Mouse (Mus musculus): ENCODE measurements around the gene Poc1a. TPM values are rescaled to one million over a fixed set of nuclear protein-coding genes. Genes with fewer than 3 reads are reported as not detected.

The Poc1a gene
- polyA plus RNA-seq, 1 experiment from 2014 or later: 31.1 TPM

- WGBS (ENCODE audit: insufficient replicate concordance): 39% methylated on average over 4 of the region's 4 CpGs
- Histone ChIP-seq H3K36me3 (ENCODE audit: control insufficient read depth, insufficient read depth, low read length) (no peaks in the 10 kb centered on the region), H3K27ac (ENCODE audit: low read depth, low read length) (no peak overlapping the region), H3K4me3 (ENCODE audit: low read depth, low read length) (no peak overlapping the region), H3K4me2 (no peak overlapping the region), H3K4me1 (ENCODE audit: control insufficient read depth, insufficient read depth, low read length) (peaks cover 6% of the 10 kb centered on the region), H3K9ac (ENCODE audit: low read depth, low read length) (no peak overlapping the region), H3K9me3 (replicated peaks; ENCODE audit: control insufficient read depth, low read length) (no peaks in the 10 kb centered on the region), H3K27me3 (ENCODE audit: control insufficient read depth, insufficient read depth, low read length) (no peaks in the 10 kb centered on the region)
- 0 out of 2 replicates have a peak, but pooled peaks have one; percentile 13 for ATAC-seq (replicated peaks; ENCODE audit: insufficient number of reproducible peaks, low FRiP score, low TSS enrichment)
These were observed 12.4 kb upstream of the Poc1a start for GRCm38 (mm10) chr9:106268421-106268820.

GRCm38 (mm10) chr9:106269076-106269788, 11.6 kb upstream of the Poc1a start:
- 61% methylated on average over 9 of the region's 9 CpGs for WGBS (ENCODE audit: insufficient replicate concordance)

GRCm38 (mm10) chr9:106269879-106270278, 11.0 kb upstream of the Poc1a start:
- Histone ChIP-seq H3K9ac (ENCODE audit: low read depth, low read length) (no peak overlapping the region), H3K27ac (ENCODE audit: low read depth, low read length) (no peak overlapping the region), H3K4me1 (ENCODE audit: control insufficient read depth, insufficient read depth, low read length) (peaks cover 6% of the 10 kb centered on the region), H3K9me3 (replicated peaks; ENCODE audit: control insufficient read depth, low read length) (no peaks in the 10 kb centered on the region), H3K4me3 (ENCODE audit: low read depth, low read length) (no peak overlapping the region), H3K4me2 (no peak overlapping the region), H3K36me3 (ENCODE audit: control insufficient read depth, insufficient read depth, low read length) (no peaks in the 10 kb centered on the region), H3K27me3 (ENCODE audit: control insufficient read depth, insufficient read depth, low read length) (no peaks in the 10 kb centered on the region)
- WGBS (ENCODE audit: insufficient replicate concordance): 52% methylated on average over 2 of the region's 2 CpGs
- no peak for ATAC-seq (replicated peaks; ENCODE audit: insufficient number of reproducible peaks, low FRiP score, low TSS enrichment)

More at GRCm38 (mm10) chr9:106269076-106269788, 11.6 kb upstream of the Poc1a start:
- peaks cover 6% of the 10 kb centered on the region for H3K4me1 ChIP-seq (ENCODE audit: control insufficient read depth, insufficient read depth, low read length)
- H3K9me3 ChIP-seq (replicated peaks; ENCODE audit: control insufficient read depth, low read length): no peaks in the 10 kb centered on the region
- no peaks in the 10 kb centered on the region for H3K36me3 ChIP-seq (ENCODE audit: control insufficient read depth, insufficient read depth, low read length)
- H3K4me2 ChIP-seq: no peak overlapping the region
- no peaks in the 10 kb centered on the region for H3K27me3 ChIP-seq (ENCODE audit: control insufficient read depth, insufficient read depth, low read length)
- H3K4me3 ChIP-seq (ENCODE audit: low read depth, low read length): no peak overlapping the region
- no peak overlapping the region for H3K27ac ChIP-seq (ENCODE audit: low read depth, low read length)
- ATAC-seq (replicated peaks; ENCODE audit: insufficient number of reproducible peaks, low FRiP score, low TSS enrichment): no peak
- H3K9ac ChIP-seq (ENCODE audit: low read depth, low read length): no peak overlapping the region

- Histone ChIP-seq H3K9ac (ENCODE audit: low read depth, low read length) (no peak overlapping the region), H3K9me3 (replicated peaks; ENCODE audit: control insufficient read depth, low read length) (no peaks in the 10 kb centered on the region), H3K36me3 (ENCODE audit: control insufficient read depth, insufficient read depth, low read length) (no peaks in the 10 kb centered on the region), H3K27me3 (ENCODE audit: control insufficient read depth, insufficient read depth, low read length) (no peaks in the 10 kb centered on the region), H3K27ac (ENCODE audit: low read depth, low read length) (no peak overlapping the region), H3K4me1 (ENCODE audit: control insufficient read depth, insufficient read depth, low read length) (peaks cover 6% of the 10 kb centered on the region), H3K4me3 (ENCODE audit: low read depth, low read length) (no peak overlapping the region), H3K4me2 (no peak overlapping the region)
- ATAC-seq (replicated peaks; ENCODE audit: insufficient number of reproducible peaks, low FRiP score, low TSS enrichment): no peak
- WGBS (ENCODE audit: insufficient replicate concordance): 68% methylated on average over 4 of the region's 4 CpGs
These were observed 10.2 kb upstream of the Poc1a start for GRCm38 (mm10) chr9:106270656-106271055.

- peaks cover 6% of the 10 kb centered on the region for H3K4me1 ChIP-seq (ENCODE audit: control insufficient read depth, insufficient read depth, low read length)
These were observed 8.6 kb upstream of the Poc1a start for GRCm38 (mm10) chr9:106272288-106272687.

GRCm38 (mm10) chr9:106273276-106273675, 7.6 kb upstream of the Poc1a start:
- Histone ChIP-seq H3K4me3 (ENCODE audit: low read depth, low read length) (no peak overlapping the region), H3K36me3 (ENCODE audit: control insufficient read depth, insufficient read depth, low read length) (no peaks in the 10 kb centered on the region), H3K4me1 (ENCODE audit: control insufficient read depth, insufficient read depth, low read length) (peaks cover 6% of the 10 kb centered on the region), H3K27me3 (ENCODE audit: control insufficient read depth, insufficient read depth, low read length) (no peaks in the 10 kb centered on the region), H3K9me3 (replicated peaks; ENCODE audit: control insufficient read depth, low read length) (no peaks in the 10 kb centered on the region), H3K4me2 (no peak overlapping the region), H3K9ac (ENCODE audit: low read depth, low read length) (no peak overlapping the region), H3K27ac (ENCODE audit: low read depth, low read length) (no peak overlapping the region)
- ATAC-seq (replicated peaks; ENCODE audit: insufficient number of reproducible peaks, low FRiP score, low TSS enrichment): no peak
- WGBS (ENCODE audit: insufficient replicate concordance): 87% methylated on average over 12 of the region's 12 CpGs

More at GRCm38 (mm10) chr9:106272288-106272687, 8.6 kb upstream of the Poc1a start:
- Histone ChIP-seq H3K4me2 (no peak overlapping the region), H3K9ac (ENCODE audit: low read depth, low read length) (no peak overlapping the region), H3K36me3 (ENCODE audit: control insufficient read depth, insufficient read depth, low read length) (no peaks in the 10 kb centered on the region), H3K27me3 (ENCODE audit: control insufficient read depth, insufficient read depth, low read length) (no peaks in the 10 kb centered on the region), H3K27ac (ENCODE audit: low read depth, low read length) (no peak overlapping the region), H3K4me3 (ENCODE audit: low read depth, low read length) (no peak overlapping the region), H3K9me3 (replicated peaks; ENCODE audit: control insufficient read depth, low read length) (no peaks in the 10 kb centered on the region)
- WGBS (ENCODE audit: insufficient replicate concordance): 82% methylated on average over 1 of the region's 1 CpGs
- ATAC-seq (replicated peaks; ENCODE audit: insufficient number of reproducible peaks, low FRiP score, low TSS enrichment): no peak

GRCm38 (mm10) chr9:106273791-106274190, 7.1 kb upstream of the Poc1a start:
- no peaks in the 10 kb centered on the region for H3K9me3 ChIP-seq (replicated peaks; ENCODE audit: control insufficient read depth, low read length)
- no peak overlapping the region for H3K4me3 ChIP-seq (ENCODE audit: low read depth, low read length)
- no peaks in the 10 kb centered on the region for H3K36me3 ChIP-seq (ENCODE audit: control insufficient read depth, insufficient read depth, low read length)
- no peak overlapping the region for H3K27ac ChIP-seq (ENCODE audit: low read depth, low read length)
- peaks cover 2% of the 10 kb centered on the region for H3K4me1 ChIP-seq (ENCODE audit: control insufficient read depth, insufficient read depth, low read length)
- no peak overlapping the region for H3K4me2 ChIP-seq
- WGBS (ENCODE audit: insufficient replicate concordance): 57% methylated on average over 4 of the region's 4 CpGs
- H3K27me3 ChIP-seq (ENCODE audit: control insufficient read depth, insufficient read depth, low read length): no peaks in the 10 kb centered on the region
- ATAC-seq (replicated peaks; ENCODE audit: insufficient number of reproducible peaks, low FRiP score, low TSS enrichment): no peak
- H3K9ac ChIP-seq (ENCODE audit: low read depth, low read length): no peak overlapping the region

GRCm38 (mm10) chr9:106274652-106275180, 6.1 kb upstream of the Poc1a start:
- WGBS (ENCODE audit: insufficient replicate concordance): 75% methylated on average over 8 of the region's 8 CpGs
- H3K4me3 ChIP-seq (ENCODE audit: low read depth, low read length): no peak overlapping the region
- H3K9ac ChIP-seq (ENCODE audit: low read depth, low read length): no peak overlapping the region
- no peak for ATAC-seq (replicated peaks; ENCODE audit: insufficient number of reproducible peaks, low FRiP score, low TSS enrichment)
- no peaks in the 10 kb centered on the region for H3K36me3 ChIP-seq (ENCODE audit: control insufficient read depth, insufficient read depth, low read length)
- H3K27ac ChIP-seq (ENCODE audit: low read depth, low read length): no peak overlapping the region
- no peaks in the 10 kb centered on the region for H3K27me3 ChIP-seq (ENCODE audit: control insufficient read depth, insufficient read depth, low read length)
- H3K9me3 ChIP-seq (replicated peaks; ENCODE audit: control insufficient read depth, low read length): no peaks in the 10 kb centered on the region
- H3K4me1 ChIP-seq (ENCODE audit: control insufficient read depth, insufficient read depth, low read length): no peaks in the 10 kb centered on the region
- no peak overlapping the region for H3K4me2 ChIP-seq

- H3K9ac ChIP-seq (ENCODE audit: low read depth, low read length): no peak overlapping the region
- WGBS (ENCODE audit: insufficient replicate concordance): 63% methylated on average over 1 of the region's 1 CpGs
- H3K9me3 ChIP-seq (replicated peaks; ENCODE audit: control insufficient read depth, low read length): no peaks in the 10 kb centered on the region
- no peak overlapping the region for H3K4me3 ChIP-seq (ENCODE audit: low read depth, low read length)
- H3K27me3 ChIP-seq (ENCODE audit: control insufficient read depth, insufficient read depth, low read length): no peaks in the 10 kb centered on the region
- no peaks in the 10 kb centered on the region; the same call in 1 of the 2 replicates for H3K4me1 ChIP-seq (ENCODE audit: control insufficient read depth, insufficient read depth, low read length)
- H3K4me2 ChIP-seq: no peak overlapping the region
- no peak overlapping the region for H3K27ac ChIP-seq (ENCODE audit: low read depth, low read length)
- no peaks in the 10 kb centered on the region for H3K36me3 ChIP-seq (ENCODE audit: control insufficient read depth, insufficient read depth, low read length)
- ATAC-seq (replicated peaks; ENCODE audit: insufficient number of reproducible peaks, low FRiP score, low TSS enrichment): no peak
These were observed 5.1 kb upstream of the Poc1a start for GRCm38 (mm10) chr9:106275806-106276205.
